22 mouse cellular contexts compared by ENCODE assay signal in genomic region chr16:96095966-96096365, GRCm38 (mm10). TPM values are rescaled to one million over a fixed set of nuclear protein-coding genes. Genes with fewer than 3 reads are reported as not detected.
DNase-seq lines count a peak whose midpoint lies in the region; ATAC-seq and TF ChIP-seq lines count a peak whose summit lies in the region.
"Had no signal": no experiment of that assay in that cellular context is flagged by ENCODE, and none has a peak within 500 bp of the region (broad histone marks: within the 10 kb centered on the region; RNA-seq: fewer than 3 reads in every experiment).

No protein-coding gene starts in this region.

- peaks cover 0 to 3% of the 10 kb centered on the region in 2 experiments; a peak in 1 of 4 replicates for H3K4me1 ChIP-seq in CH12.LX (ENCODE audit: control insufficient read depth in 1 of 2, insufficient read depth in 2 of 2)
- H3K4me1 ChIP-seq: forebrain, embryonic 13.5 days; forebrain, embryonic 15.5 days had no signal

- POLR2A ChIA-PET in Patski (lab: Charles Lee), result interaction anchor here (2.0 kb wide), 1 partner anchor 13 kb away, joined by 6 read pairs; the partner anchor contains the start of gene Brwd1

- dilution Hi-C loops in CH12.LX (cut with MboI; ENCODE audit: extremely low pct_ligation_motif_present, extremely low pct_unique_long_range_greater_than_20kb, low sequenced_read_pairs), result no loop called here

- H3K27me3 ChIP-seq in CH12.LX (replicated peaks), result peaks cover 68% of the 10 kb centered on the region
- H3K27me3 ChIP-seq in Patski, result no peaks in the 10 kb centered on the region
- H3K27me3 ChIP-seq: embryonic facial prominence, embryonic 12.5 days; forebrain, embryonic 13.5 days; forebrain, embryonic 15.5 days had no signal

- H3K9ac ChIP-seq in CH12.LX (ENCODE audit: insufficient read depth, low read depth), result no peak overlapping the region
- H3K9ac ChIP-seq: embryonic facial prominence, embryonic 12.5 days; forebrain, embryonic 13.5 days; forebrain, embryonic 15.5 days; forebrain, postnatal 0 days had no signal

- H3K79me2 ChIP-seq in CH12.LX (replicated peaks; ENCODE audit: control insufficient read depth, extremely low read depth, insufficient read depth, poor library complexity, severe bottlenecking), result no peaks in the 10 kb centered on the region

- no peak overlapping the region for H3K4me3 ChIP-seq in CH12.LX (replicated peaks in 1 of 3; ENCODE audit: low read depth in 2 of 3, low read length in 2 of 3, poor library complexity in 1 of 3)
- H3K4me3 ChIP-seq: embryonic facial prominence, embryonic 10.5 days; embryonic facial prominence, embryonic 12.5 days; forebrain, embryonic 13.5 days; forebrain, embryonic 15.5 days had no signal

- TF ChIP-seq POLR2A in CH12.LX (IDR thresholded peaks at IDR 0.05; ENCODE audit: low read depth, low read length), result no peak

- H3K4me2 ChIP-seq in CH12.LX (ENCODE audit: insufficient read depth, low read depth, poor library complexity, severe bottlenecking), result no peak overlapping the region
- H3K4me2 ChIP-seq: embryonic facial prominence, embryonic 12.5 days; forebrain, embryonic 13.5 days; forebrain, embryonic 15.5 days had no signal

- no peak for TF ChIP-seq RAD21 in CH12.LX (IDR thresholded peaks at IDR 0.05; ENCODE audit: low read depth, low read length)

- peak; percentile 67 for TF ChIP-seq EP300 in CH12.LX (IDR thresholded peaks at IDR 0.05; ENCODE audit: low read length)

- DNase-seq in 3T3-L1 (ENCODE audit: low read depth, low spot score), result peak; percentile 52
- DNase-seq in CH12.LX (ENCODE audit: extremely low read depth), result peak; percentile 41
- peak; percentile 80 for DNase-seq in Patski (ENCODE audit: low read depth, low spot score)
- DNase-seq in c-Kit-positive CD71-positive TER-119-positive erythroid progenitor cells, embryonic 14.5 days (ENCODE audit: low spot score), result no peak
- DNase-seq in retina, embryonic 14.5 days (ENCODE audit: low spot score), result no peak
- DNase-seq in urinary bladder, postnatal 25 days (ENCODE audit: low spot score), result no peak
- no peak for DNase-seq in frontal cortex, postnatal 10 days (ENCODE audit: low spot score in 2 of 2)
- DNase-seq: adrenal gland, adult 2 months; adrenal gland, postnatal 10 days; adrenal gland, postnatal 25 days; B cell, adult 2 months; cerebellum, adult 11-12 months; cerebellum, adult 2 months; cerebellum, adult 9-10 months; cerebellum, postnatal 10 days; cerebellum, postnatal 25 days; forebrain, postnatal 0 days had no signal

- in situ Hi-C loops in CH12.LX (cut with MboI; ENCODE audit: low pct_ligation_motif_present, low pct_unique_long_range_greater_than_20kb, low sequenced_read_pairs), result no loop called here
- in situ Hi-C loops in Patski (cut with MboI; ENCODE audit: low pct_unique_long_range_greater_than_20kb), result no loop called here

- CTCF ChIA-PET in Patski (lab: Charles Lee), result interaction anchor here (0.8 to 1.3 kb wide), 2 partner anchors 16 to 18 kb away, joined by 3 read pairs; no protein-coding TSS in a partner anchor

- no peak for TF ChIP-seq CTCF in CH12.LX (conservative IDR thresholded peaks at IDR 0.05 in 1 of 2, IDR thresholded peaks at IDR 0.05 in 1 of 2; ENCODE audit: low read depth in 2 of 2, low read length in 2 of 2)
- no peak for TF ChIP-seq CTCF in Patski (IDR thresholded peaks at IDR 0.05)

- no peak overlapping the region for H3K27ac ChIP-seq in CH12.LX (ENCODE audit: insufficient read depth, low read depth)
- H3K27ac ChIP-seq: embryonic facial prominence, embryonic 10.5 days; embryonic facial prominence, embryonic 12.5 days; forebrain, embryonic 13.5 days; forebrain, embryonic 15.5 days had no signal

- no peak for ATAC-seq in Patski
- ATAC-seq: CD4-positive, CD25-positive, alpha-beta regulatory T cell, adult 4 months; forebrain, embryonic 13.5 days; forebrain, embryonic 15.5 days; forebrain, postnatal 0 days had no signal

- H3K36me3 ChIP-seq in CH12.LX (replicated peaks in 1 of 2; ENCODE audit: control insufficient read depth in 1 of 2, insufficient read depth in 1 of 2, low read length in 1 of 2), result no peaks in the 10 kb centered on the region
- H3K36me3 ChIP-seq: embryonic facial prominence, embryonic 10.5 days; embryonic facial prominence, embryonic 12.5 days; forebrain, embryonic 15.5 days had no signal

- peaks cover 9% of the 10 kb centered on the region for H3K9me3 ChIP-seq in CH12.LX (replicated peaks; ENCODE audit: low read length)
- H3K9me3 ChIP-seq: embryonic facial prominence, embryonic 10.5 days; embryonic facial prominence, embryonic 12.5 days; forebrain, embryonic 13.5 days; forebrain, embryonic 15.5 days had no signal

TF ChIP-seq in CH12.LX, 34 proteins besides CTCF, POLR2A, EP300 and RAD21:
- TF ChIP-seq TBP (conservative IDR thresholded peaks at IDR 0.05; ENCODE audit: low read depth, low read length) (no peak), SMC3 (IDR thresholded peaks at IDR 0.05; ENCODE audit: low read depth, low read length) (no peak), JUN (IDR thresholded peaks at IDR 0.05; ENCODE audit: insufficient read depth, low read depth, low read length) (peak; percentile 36; the same call in 1 of the 2 replicates), MEF2A (IDR thresholded peaks at IDR 0.05; ENCODE audit: borderline replicate concordance, low read depth, low read length) (0 out of 2 replicates have a peak, but pooled peaks have one; percentile 30), ZC3H11A (IDR thresholded peaks at IDR 0.05; ENCODE audit: low read depth, low read length) (no peak), NRF1 (IDR thresholded peaks at IDR 0.05; ENCODE audit: low read depth, low read length) (no peak), JUND (conservative IDR thresholded peaks at IDR 0.05; ENCODE audit: low read depth, low read length) (peak; percentile 56; the same call in 1 of the 2 replicates), TCF12 (IDR thresholded peaks at IDR 0.05; ENCODE audit: low read depth, low read length) (0 out of 2 replicates have a peak, but pooled peaks have one; percentile 11), BHLHE40 (IDR thresholded peaks at IDR 0.05; ENCODE audit: low read depth, low read length) (peak; percentile 61), USF2 (conservative IDR thresholded peaks at IDR 0.05; ENCODE audit: low read depth, low read length) (no peak), USF1 (IDR thresholded peaks at IDR 0.05; ENCODE audit: low read depth, low read length) (no peak), ZNF384 (IDR thresholded peaks at IDR 0.05; ENCODE audit: low read depth, low read length) (no peak), MAZ (IDR thresholded peaks at IDR 0.05; ENCODE audit: low read depth, low read length) (no peak), RCOR1 (conservative IDR thresholded peaks at IDR 0.05; ENCODE audit: low read depth, low read length) (no peak), ETS1 (conservative IDR thresholded peaks at IDR 0.05; ENCODE audit: low read depth, low read length) (no peak), E2F4 (IDR thresholded peaks at IDR 0.05; ENCODE audit: insufficient replicate concordance, low read depth, low read length) (0 out of 2 replicates have a peak, but pooled peaks have one; percentile 50), HCFC1 (IDR thresholded peaks at IDR 0.05; ENCODE audit: low read depth, low read length) (no peak), MXI1 (IDR thresholded peaks at IDR 0.05; ENCODE audit: low read depth, low read length) (no peak), ZMIZ1 (IDR thresholded peaks at IDR 0.05; ENCODE audit: low read depth, low read length) (no peak), UBTF (IDR thresholded peaks at IDR 0.05; ENCODE audit: low read depth, low read length) (no peak), PAX5 (IDR thresholded peaks at IDR 0.05; ENCODE audit: low read length) (no peak), POLR2AphosphoS2 (IDR thresholded peaks at IDR 0.05; ENCODE audit: low read depth, low read length) (no peak), IRF4 (IDR thresholded peaks at IDR 0.05; ENCODE audit: low read depth, low read length) (peak; percentile 82), ZKSCAN1 (IDR thresholded peaks at IDR 0.05; ENCODE audit: borderline replicate concordance, low read depth, low read length) (no peak), MAX (IDR thresholded peaks at IDR 0.05; ENCODE audit: low read length) (no peak), GABPA (IDR thresholded peaks at IDR 0.05; ENCODE audit: insufficient replicate concordance, low read depth, low read length) (no peak), CHD1 (IDR thresholded peaks at IDR 0.05; ENCODE audit: low read depth, low read length) (no peak), MAFK (IDR thresholded peaks at IDR 0.05; ENCODE audit: insufficient replicate concordance, low read length) (no peak), NELFE (IDR thresholded peaks at IDR 0.05; ENCODE audit: low read depth, low read length) (no peak), ELF1 (IDR thresholded peaks at IDR 0.05; ENCODE audit: low read depth, low read length) (no peak), KAT2A (IDR thresholded peaks at IDR 0.05; ENCODE audit: insufficient replicate concordance, low read length) (no peak), SIN3A (IDR thresholded peaks at IDR 0.05; ENCODE audit: low read length) (no peak), MYC (IDR thresholded peaks at IDR 0.05; ENCODE audit: low read depth, low read length) (no peak), CHD2 (IDR thresholded peaks at IDR 0.05; ENCODE audit: low read length) (no peak)

RNA-seq across cellular contexts. Expression of gene Brwd1, which starts 13.6 kb away (rescaled TPM):
- total RNA-seq in CH12.LX (2012; rRNA removed) (7.1 and 8.1 TPM in 2 replicates), CH12.LX (2014; rRNA removed) (4.3 and 4.4 TPM in 2 replicates)
- polyA plus RNA-seq in CH12.LX (2012; ENCODE audit: insufficient read length, low read depth) (3.4 and 4.4 TPM in 2 replicates), Patski (2021) (46.6 TPM)

RNA-seq across cellular contexts. Expression of gene Hmgn1, which starts 31.6 kb away (rescaled TPM):
- 243 and 304 TPM in 2 replicates for total RNA-seq in CH12.LX (2012; rRNA removed)
- 394 and 426 TPM in 2 replicates for total RNA-seq in CH12.LX (2014; rRNA removed)
- 745 and 979 TPM in 2 replicates for polyA plus RNA-seq in CH12.LX (2012; ENCODE audit: insufficient read length, low read depth)
- polyA plus RNA-seq in Patski (2021), result 522 TPM

RNA-seq across cellular contexts. Expression of gene Wrb, which starts 49.2 kb away (rescaled TPM):
- total RNA-seq in CH12.LX (2012; rRNA removed), result 34.5 and 40.3 TPM in 2 replicates
- 58.8 and 59.7 TPM in 2 replicates for total RNA-seq in CH12.LX (2014; rRNA removed)
- 45.2 and 51.3 TPM in 2 replicates for polyA plus RNA-seq in CH12.LX (2012; ENCODE audit: insufficient read length, low read depth)
- 36.9 TPM for polyA plus RNA-seq in Patski (2021)

Comparison
In these comparisons a context has a peak if more than half of its experiments do, and no peak if none do; other contexts are left out.
1. DNase-seq: peak in 3T3-L1 (single experiment), CH12.LX (single experiment) and Patski (single experiment); none in c-Kit-positive CD71-positive TER-119-positive erythroid progenitor cells, embryonic 14.5 days (single experiment), retina, embryonic 14.5 days (single experiment), urinary bladder, postnatal 25 days (single experiment) and frontal cortex, postnatal 10 days (0 of 2).